Mouse (Mus musculus): Measurements from ENCODE around the gene Lpp.

Lpp gene

GRCm38 (mm10) chr16:24392651-24393555 is at the start of gene Lpp:
TSS of gene Lpp (plus strand) at chr16:24393507.
- in situ Hi-C loops (cut with MboI, MseI) = loop anchor here (5.0 to 25.0 kb wide), 3 partner anchors 114 to 669 kb away; partner anchors contain the start of genes Bcl6 and Gm37419

DNA sequence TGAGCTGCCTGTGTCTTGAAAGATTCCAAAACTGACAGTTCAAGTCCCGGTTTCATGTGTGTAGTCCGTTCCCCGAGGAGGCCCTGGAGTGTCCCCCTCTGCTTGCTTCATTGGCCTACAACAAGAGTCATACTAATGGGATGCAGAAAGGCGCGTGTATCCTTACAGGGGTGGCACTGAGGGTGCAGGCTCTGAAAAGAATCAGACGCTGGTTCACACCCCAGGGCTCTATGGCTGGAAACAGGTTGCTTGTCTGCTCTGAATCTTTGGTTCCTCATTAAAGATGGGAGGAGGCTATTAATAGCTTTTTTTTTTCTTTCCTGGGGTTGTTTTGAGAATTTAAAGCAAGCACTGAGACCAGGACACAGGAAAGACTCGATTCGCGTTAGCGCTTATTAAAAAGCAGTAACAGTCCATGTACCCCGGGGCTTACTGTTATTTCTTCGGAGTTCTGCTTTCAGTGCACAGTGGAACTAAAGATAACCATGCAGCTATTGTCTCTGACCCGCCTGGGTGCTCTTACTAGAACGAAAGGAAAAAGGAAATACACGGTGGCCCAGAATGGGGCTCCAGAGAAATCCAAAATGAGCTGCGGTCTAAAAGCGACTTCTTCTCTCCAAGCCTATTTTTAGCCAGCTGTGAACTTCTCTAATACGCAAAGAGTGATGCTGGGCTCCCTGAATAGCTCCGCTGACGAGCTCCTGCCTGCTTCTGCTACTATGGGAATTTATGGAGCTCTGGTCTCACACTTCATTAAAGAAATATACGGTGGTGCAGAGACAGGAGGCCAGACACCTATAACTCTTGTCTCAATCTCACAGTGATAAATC is 45.5 kb upstream of the Lpp start:
- in situ Hi-C loops (cut with MboI, MseI) = no loop called here

- in situ Hi-C loops (cut with MboI, MseI) = loop anchor here (10.0 kb wide), 3 partner anchors 56 to 1234 kb away; no protein-coding TSS in a partner anchor
These were observed 43.0 kb upstream of the Lpp start for GRCm38 (mm10) chr16:24350306-24350705.

DNA sequence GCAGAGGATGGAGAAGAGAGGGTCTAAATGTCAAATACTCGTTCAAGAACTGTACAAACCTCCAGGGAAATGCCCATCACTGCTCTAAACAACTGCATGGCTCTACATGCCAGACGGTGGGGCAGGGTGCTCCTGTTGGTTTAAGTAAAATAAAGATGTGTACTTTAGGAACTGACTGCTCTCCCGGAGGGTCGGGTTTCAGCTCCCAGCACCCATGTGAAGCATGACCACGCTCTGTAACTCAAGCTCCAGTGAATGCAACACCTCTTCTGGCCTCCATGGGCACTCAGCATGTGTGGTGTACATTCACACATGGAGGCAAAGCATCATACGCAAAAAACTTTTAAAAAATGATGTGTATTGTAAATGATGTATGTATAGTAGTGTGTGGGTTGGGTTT is 42.6 kb upstream of the Lpp start:
- in situ Hi-C loops (cut with MboI, MseI) = loop anchor here (10.0 kb wide), 3 partner anchors 56 to 1234 kb away; no protein-coding TSS in a partner anchor

DNA sequence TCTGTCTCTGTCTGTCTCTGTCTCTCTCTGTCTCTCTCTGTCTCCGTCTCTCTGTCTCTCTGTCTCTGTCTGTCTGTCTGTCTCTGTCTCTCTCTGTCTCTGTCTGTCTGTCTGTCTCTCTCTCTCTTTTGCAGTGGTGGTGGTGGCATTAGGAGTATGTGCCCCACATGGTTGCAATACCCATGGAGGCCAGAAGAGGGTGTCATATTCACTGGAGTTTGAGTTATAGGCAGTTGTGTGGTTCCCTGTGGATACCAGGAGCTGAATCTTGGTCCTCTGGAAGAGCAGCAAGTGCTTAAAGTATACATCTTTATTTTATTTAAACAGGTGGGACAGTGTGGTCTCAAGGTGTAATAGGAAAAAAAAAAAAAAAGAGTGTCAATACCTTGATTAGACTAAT is 41.5 kb upstream of the Lpp start:
- in situ Hi-C loops (cut with MboI, MseI) = loop anchor here (10.0 kb wide), 3 partner anchors 57 to 1233 kb away; no protein-coding TSS in a partner anchor

DNA sequence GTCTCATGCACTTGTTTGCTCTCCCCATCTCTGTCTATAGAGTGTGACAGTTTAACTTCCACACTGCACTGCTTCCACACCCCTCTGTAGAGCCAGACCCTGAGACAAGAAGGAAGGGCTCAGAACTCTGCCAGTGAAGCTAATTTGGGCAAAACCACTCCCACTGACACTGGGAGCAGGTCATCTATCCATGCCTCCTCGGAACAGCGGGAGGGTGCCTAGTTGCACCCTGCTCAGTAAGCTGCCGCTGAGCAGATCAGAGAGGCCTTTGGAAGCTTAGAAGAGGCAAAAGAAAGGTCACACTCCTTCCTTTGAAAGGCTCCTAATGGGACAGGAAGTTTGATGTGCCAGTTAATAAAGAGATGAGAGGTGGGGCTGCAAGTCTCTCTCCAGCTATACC is 39.5 kb upstream of the Lpp start:
- in situ Hi-C loops (cut with MboI, MseI) = loop anchor here (10.0 kb wide), 3 partner anchors 59 to 1231 kb away; no protein-coding TSS in a partner anchor

DNA sequence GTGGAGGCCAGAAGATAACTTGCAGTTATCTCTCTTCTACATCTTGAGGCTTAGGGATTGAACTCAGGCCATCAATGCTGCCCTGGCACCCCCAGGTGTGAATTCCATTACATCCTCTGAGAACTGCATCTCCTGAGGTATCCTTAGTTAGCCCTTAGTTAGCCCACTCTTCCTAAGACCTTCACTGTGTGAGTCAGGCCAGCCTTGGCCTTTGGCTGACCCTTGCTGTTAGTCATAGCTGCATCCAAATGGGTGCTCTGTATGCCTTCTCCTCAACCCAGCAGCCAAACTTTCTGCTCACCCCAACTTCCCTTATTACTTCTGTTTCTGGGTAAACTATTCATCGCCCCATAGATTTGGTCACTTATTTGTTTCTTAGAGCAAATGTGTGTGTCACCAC is 31.6 kb upstream of the Lpp start:
- in situ Hi-C loops (cut with MboI, MseI) = loop anchor here (10.0 kb wide), 1 partner anchor 1207 kb away; no protein-coding TSS in a partner anchor

- in situ Hi-C loops (cut with MboI, MseI) = loop anchor here (10.0 kb wide), 1 partner anchor 1209 kb away; no protein-coding TSS in a partner anchor
These were observed 29.1 kb upstream of the Lpp start for GRCm38 (mm10) chr16:24364030-24364687.

DNA sequence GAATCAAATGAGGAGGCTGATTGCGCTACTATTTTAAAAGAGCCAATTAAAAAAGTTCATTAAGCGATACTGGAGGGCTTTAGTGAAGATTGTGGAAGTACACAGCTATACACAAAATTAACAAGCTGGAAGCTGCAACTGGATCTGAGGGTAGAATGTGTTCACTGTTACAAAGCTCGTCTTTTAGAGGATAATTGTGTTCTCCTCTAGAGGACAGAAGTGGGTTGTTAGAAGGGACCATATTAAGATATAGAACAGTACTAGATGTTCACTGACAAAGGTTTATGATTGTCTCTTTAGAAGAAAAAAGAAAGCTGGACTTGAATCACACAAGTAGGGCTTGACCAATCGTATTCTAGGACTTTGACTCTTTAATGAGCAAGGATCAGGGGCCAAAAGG is 27.4 kb upstream of the Lpp start:
- in situ Hi-C loops (cut with MboI, MseI) = loop anchor here (10.0 kb wide), 1 partner anchor 1211 kb away; no protein-coding TSS in a partner anchor

DNA sequence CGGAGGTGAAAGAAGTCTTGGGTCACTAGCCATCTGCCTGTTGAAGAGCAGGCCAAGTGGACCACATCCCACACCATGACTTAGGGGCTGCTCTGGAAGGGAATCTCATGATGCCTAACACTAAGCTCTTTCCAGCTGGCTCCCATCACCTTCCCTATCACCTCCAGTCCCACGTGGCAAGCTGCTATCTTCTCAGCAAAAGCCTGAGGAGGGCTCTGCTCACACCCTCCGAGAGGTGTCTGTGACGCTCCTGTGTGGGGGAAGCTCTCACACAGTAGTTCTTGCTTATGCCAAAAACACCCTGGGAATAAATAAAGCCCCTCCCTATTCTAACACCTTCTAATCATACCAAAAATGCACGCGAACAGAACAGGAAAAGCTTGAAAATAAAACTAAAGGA is 26.2 kb upstream of the Lpp start:
- in situ Hi-C loops (cut with MboI, MseI) = loop anchor here (10.0 kb wide), 1 partner anchor 1212 kb away; no protein-coding TSS in a partner anchor

GRCm38 (mm10) chr16:24367506-24367905 is 25.8 kb upstream of the Lpp start:
- in situ Hi-C loops (cut with MboI, MseI) = loop anchor here (10.0 kb wide), 1 partner anchor 1213 kb away; no protein-coding TSS in a partner anchor

- in situ Hi-C loops (cut with MboI, MseI) = loop anchor here (25.0 kb wide), 1 partner anchor 686 kb away; no protein-coding TSS in a partner anchor
These were observed 16.8 kb upstream of the Lpp start for GRCm38 (mm10) chr16:24376478-24376877.

GRCm38 (mm10) chr16:24390596-24390995 is 2.7 kb upstream of the Lpp start:
- in situ Hi-C loops (cut with MboI, MseI) = loop anchor here (5.0 to 25.0 kb wide), 3 partner anchors 117 to 672 kb away; partner anchors contain the start of genes Bcl6 and Gm37419

GRCm38 (mm10) chr16:24391111-24391510 is 2.2 kb upstream of the Lpp start:
- in situ Hi-C loops (cut with MboI, MseI) = loop anchor here (5.0 to 25.0 kb wide), 3 partner anchors 116 to 671 kb away; partner anchors contain the start of genes Bcl6 and Gm37419

DNA sequence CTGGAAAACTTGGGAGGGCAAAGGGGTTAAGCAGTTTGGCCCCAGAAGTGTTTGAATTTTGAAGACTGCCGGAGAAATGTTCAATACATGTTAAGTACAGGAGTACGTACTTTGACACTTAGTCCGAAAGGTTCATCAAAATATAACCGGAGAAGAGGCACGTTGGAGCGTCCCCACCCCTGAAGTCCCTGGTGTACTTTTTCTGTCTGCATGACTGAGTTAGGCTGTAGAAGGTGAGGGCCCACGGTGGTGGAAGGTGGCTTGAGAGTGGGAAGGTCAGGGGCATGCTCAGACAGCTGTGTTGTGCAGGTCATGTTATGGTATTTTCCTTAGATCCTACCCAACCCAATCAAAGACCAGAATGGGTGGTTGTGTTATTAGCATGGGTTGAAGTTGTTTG is 1.4 kb upstream of the Lpp start:
- in situ Hi-C loops (cut with MboI, MseI) = loop anchor here (5.0 to 25.0 kb wide), 3 partner anchors 115 to 670 kb away; partner anchors contain the start of genes Bcl6 and Gm37419

DNA sequence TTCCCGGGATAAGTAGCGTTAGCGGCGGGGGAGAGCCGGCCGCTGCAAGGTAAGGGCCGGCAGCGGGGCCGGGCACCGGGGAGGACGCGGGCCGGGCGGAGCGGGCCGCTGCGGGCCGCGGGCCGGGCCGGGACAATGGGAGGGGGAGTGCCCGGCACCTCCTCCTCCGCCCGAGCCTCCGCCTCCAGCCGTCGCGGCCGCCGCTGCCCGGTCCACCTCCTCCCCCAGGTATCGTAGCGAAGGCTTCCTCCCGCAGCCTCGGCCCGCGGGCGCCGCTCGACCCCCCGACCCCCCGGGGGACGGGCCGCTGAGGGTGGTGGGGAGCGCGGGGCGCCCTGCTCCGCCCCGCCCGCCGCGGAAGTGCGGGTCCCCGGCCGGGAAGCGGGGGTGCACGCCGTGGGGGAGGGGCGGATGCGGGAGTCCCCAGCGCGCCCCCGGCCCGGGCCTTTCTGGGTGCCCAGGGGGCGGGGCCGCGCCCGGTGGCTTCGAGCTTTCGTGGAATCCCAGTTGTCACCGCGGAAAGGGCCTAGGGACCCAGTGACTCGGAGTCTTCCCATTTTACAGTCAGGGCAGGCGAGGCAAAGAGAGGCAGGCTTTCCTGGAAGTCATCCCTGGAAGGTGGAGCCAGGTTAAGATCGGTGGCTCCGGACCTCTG is 376 bp downstream of the Lpp start:
- in situ Hi-C loops (cut with MboI, MseI) = loop anchor here (5.0 to 25.0 kb wide), 3 partner anchors 114 to 669 kb away; partner anchors contain the start of genes Bcl6 and Gm37419

DNA sequence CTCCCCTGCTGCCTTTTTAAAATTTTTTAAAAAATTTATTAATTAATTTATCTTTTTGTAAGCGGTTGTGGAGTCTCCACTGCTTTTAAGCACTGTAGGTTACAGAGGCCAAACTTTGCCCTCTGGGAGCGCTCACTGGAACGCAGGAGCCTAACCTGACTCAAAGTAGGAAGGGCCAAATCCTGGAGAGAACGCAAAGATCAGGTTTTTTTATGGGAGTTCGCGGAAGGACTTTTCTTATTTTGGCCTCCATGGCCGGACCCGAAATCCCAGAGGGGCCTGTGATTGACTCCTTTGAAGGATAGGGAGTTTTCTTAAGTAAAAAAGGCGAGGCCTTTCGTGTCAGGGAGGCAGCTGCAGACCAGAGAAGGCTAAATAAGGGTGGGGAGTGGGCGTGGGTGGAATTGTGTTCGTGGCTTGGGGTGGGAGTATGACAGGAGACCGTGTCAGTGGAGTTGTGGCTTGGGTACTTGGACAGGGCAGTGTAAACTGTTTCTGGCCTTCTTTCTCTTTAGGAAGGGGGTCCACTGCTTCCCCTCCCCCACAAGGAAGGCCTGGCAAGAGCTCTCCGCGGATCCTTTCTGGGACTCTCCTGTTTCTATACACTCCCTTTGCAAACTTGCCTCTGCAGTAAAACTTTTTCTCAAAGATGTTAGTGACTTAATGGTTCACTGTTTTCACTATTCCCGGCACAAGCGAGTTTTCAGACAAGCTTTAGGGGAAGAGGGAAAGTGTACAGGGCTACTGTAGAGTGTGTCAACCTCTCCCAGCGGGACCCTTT is 1.1 kb downstream of the Lpp start:
- in situ Hi-C loops (cut with MboI, MseI) = loop anchor here (5.0 to 25.0 kb wide), 3 partner anchors 113 to 668 kb away; partner anchors contain the start of genes Bcl6 and Gm37419

DNA sequence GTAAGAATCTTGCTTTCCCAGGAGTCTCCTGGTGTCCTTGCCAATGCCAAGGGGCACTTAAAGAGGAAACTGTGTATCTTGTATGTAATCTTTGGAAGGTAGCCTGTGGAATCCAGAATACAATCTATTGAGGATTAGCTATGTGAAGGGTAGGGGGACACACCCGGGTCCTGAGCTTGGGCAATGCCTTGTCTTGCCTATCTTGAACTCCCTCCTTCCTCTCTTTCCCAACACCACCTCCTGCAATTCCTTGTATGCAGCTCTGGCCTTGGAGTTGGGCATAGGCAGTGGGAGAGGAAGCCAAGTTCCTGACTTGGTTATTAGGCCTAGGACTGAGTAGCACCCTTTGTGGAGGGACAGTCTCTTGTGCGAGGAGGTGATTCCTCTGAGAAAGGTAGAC is 1.8 kb downstream of the Lpp start:
- in situ Hi-C loops (cut with MboI, MseI) = loop anchor here (25.0 kb wide), 1 partner anchor 667 kb away; no protein-coding TSS in a partner anchor

- in situ Hi-C loops (cut with MboI, MseI) = loop anchor here (25.0 kb wide), 1 partner anchor 666 kb away; no protein-coding TSS in a partner anchor
These were observed 3.2 kb downstream of the Lpp start for GRCm38 (mm10) chr16:24396504-24396903.

Measured in T-helper 1 cell (primary cell).